Mouse (Mus musculus): ENCODE results near the gene Carns1. TPM values are rescaled to one million over a fixed set of nuclear protein-coding genes. Genes with fewer than 3 reads are reported as not detected.
A peak's percentile ranks its signal among the peaks of the same experiment; 100 is the strongest.

Gene Carns1
- total RNA-seq, 4 experiments from 2014 or later, result 23.8 to 33.0 (median 24.9) TPM

DNA sequence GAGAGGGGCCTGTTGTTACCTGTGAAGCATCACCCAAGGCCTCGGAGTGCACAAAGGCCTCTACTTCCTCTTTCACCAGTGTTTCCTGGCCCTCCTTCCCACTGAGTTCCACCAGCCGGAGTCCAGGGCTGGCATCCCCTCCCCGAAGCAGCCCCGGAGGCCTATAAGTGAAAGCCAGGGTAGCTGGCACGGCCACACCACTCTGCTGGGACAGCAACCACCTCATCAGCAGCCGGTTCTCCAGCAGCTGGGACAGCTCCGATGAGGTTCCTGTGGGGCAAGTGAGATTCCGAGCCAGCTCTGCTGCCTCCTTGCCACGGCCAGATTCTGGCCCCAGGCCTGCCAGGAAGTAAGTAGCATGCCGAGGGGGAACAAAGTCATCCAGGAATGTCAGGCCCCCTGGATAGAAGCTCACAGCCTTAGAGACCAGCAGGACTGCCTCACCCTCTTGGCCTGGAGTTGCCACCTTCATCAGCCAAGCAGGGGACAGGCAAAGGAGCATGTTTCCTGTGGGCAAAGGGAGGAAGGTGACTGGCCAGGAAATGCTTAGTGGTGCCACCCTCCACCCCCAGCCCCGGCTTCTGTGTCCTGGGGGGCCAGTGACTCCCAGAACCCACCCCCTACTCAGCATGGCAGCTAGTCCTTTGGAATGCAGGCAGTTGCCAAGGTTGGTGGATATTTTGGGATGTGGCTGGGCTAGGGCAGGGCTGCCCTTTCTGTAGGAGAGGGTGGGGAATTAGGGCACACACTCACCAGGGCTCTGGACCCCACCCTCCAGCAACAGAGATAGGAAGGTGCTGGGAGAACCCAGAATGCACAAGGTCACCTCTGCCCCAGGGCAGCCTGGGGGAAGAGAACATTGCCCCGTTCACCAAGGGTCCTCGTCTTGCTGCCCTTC lies 3.6 kb downstream of the Carns1 start:
- peak; percentile 48 to 67 for DNase-seq (ENCODE audit: low spot score in 2 of 2)

DNA sequence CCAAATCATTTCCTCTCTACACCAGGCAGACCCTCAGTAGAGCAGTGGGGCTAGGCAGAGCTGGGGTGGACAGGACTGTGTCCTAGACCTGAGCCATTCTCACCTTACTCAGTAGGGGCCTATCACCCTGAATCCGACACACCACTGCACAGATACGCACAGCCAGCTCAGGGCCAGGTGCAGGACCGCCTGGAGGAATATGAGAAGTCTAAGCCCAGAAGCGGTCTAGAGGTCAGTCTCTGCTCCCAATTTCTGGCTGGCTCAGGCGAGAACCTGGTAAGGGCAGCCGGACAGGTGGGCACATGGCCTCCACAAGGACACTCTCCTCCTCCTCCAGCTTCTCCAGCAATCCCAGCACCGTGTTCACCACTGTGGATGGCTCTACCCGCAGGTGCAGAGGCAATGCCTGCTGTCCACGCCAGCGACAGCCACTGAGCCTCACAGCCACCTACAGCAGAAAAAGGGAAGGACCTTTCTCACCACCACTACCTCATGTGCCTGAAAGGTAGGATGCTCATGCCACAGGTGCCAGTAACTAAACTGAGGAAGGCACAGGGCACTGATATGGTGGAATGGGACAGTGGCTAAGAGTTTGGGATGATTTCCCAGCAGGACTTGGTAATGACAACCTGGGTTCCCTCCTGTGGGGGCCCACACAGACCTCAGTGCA lies 4.4 kb downstream of the Carns1 start:
- peak in 1 of 2 experiments; percentile 46 for DNase-seq (ENCODE audit: low spot score in 2 of 2)

DNA sequence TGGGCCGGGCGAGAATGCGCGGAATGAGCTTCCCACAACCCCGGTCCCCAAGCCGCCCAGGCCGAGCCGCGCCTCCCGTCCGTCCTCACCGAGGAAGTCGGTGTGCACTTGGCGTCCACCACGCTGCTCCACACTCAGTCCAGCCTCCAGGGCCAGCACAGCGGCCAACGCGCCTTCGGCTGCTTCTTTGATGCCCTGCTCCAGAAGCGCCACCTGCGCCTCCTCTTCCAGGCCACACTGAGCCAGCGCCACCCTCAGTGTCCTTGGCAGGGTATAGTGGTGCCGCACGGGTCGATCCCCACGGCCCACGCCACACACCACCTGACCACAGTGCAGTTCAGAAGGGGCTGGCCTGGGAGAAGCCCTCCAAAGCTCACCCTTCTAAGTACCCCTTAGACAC lies 5.5 kb downstream of the Carns1 start:
- DNase-seq (ENCODE audit: low spot score in 2 of 2), result peak; percentile 34 to 59

DNA sequence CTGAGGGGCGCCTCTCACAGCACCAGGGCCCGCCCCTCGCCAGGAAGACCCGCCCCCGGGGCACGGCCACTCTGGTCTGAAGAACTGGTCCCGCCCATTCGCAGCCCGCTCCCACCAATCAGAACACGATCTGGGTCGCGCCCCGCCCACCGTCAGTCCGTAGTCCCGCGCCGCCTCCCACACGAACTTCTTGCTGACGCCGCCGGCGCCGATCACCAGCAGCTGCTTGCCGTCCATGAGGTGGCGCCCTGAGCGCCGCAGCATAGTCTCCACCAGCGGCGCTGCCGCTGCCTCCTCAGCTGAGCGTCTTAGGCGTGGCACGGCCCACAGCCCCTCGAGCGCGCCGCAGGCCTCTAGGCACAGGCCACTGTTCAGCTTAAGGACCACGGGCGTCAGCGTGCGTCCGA lies 5.9 kb downstream of the Carns1 start:
- DNase-seq (ENCODE audit: low spot score in 2 of 2), result peak; percentile 99

DNA sequence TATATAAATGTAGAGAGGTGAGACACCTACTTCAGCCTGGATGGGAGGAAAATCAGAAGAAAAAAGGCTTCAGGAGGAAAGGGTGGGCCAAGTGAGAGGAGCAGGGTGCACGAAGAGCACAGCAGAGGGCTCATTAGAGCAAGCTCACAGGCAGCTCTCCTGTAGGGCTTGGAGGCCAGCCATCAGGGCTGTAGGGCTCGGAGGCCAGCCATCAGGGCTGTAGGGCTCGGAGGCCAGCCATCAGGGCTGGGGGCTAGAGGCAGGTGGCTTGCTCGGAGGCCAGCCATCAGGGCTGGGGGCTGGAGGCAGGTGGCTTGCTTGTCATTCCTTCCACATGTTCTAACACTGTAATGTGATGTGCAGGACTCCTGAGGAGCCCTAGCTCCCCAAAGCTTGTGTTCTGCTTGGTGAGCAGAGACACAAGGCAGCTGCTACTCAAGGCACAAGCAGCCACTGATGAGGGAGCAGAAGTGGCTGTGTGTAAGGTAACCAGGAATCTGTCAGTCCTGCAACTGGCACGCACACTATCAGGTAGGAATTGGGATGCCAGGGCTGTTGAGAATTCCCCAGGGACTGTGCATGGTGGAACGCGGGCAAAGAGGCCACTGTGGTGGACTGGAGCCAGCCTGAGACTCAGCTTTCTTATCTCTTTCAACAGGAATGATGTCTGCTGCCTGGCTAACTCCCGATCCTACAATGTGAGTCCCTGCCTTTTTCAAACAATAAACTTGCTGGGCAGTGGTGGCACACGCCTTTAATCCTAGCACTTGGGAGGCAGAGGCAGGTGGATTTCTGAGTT lies 8.4 kb downstream of the Carns1 start:
- no peak for DNase-seq (ENCODE audit: low spot score in 2 of 2)

DNA sequence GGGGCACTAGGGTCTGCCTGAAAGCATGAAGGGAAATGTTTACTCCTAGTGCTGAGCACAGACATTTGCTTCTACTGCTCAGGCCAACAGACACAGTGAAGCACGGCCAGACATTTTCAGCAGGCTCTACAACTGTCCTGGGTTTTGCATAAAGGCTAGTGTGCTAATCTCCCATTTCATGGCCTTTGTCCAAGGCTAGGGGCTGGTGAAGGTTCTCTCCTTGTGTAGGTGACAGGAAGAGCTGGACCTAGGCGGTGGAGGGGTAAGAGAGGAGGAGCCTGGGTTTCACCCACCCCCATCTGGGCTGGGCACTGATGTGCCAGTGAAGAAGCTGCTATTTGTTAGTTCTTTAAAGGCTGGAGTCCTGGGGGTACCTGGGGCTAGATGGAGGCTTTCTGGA lies 10.6 kb downstream of the Carns1 start:
- DNase-seq (ENCODE audit: low spot score in 2 of 2), result no peak

DNA sequence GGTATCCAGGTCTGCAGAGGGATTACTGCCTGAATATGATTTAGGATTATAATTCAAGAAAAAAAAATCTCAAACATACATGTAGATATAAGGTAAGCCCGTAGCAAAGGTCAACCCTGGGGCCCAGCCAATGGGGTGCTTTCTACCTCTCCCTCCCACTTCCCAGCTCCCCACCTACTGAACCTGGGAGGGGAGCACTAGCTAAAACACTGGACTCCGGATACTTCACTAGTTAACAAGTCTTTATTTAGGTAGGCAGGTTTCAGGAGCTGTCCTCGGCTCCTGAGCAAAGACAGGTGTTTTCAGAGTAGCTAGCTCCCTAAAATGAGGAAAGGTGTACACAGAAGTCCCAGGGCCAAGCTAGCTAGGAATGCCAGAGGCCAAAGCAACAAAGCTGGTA lies 11.2 kb downstream of the Carns1 start:
- DNase-seq (ENCODE audit: low spot score in 2 of 2), result no peak

DNA sequence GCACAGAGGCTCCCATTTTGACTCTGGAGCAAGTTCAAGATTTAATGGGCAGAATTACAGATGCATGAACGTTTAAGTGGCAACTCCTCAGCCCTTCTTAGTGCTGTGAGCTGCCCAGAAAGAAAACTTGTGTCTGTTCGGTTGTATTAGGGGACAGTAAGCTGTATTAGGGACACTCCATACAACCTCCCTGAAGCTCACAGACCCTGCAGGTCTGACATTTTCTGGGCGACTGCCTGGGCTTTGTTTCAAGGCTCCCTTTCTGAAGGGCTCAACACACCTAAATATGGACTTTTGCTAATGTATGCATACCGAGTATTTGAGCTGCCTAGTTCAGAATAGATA lies 11.8 kb downstream of the Carns1 start:
- no peak for DNase-seq (ENCODE audit: low spot score in 2 of 2)

DNA sequence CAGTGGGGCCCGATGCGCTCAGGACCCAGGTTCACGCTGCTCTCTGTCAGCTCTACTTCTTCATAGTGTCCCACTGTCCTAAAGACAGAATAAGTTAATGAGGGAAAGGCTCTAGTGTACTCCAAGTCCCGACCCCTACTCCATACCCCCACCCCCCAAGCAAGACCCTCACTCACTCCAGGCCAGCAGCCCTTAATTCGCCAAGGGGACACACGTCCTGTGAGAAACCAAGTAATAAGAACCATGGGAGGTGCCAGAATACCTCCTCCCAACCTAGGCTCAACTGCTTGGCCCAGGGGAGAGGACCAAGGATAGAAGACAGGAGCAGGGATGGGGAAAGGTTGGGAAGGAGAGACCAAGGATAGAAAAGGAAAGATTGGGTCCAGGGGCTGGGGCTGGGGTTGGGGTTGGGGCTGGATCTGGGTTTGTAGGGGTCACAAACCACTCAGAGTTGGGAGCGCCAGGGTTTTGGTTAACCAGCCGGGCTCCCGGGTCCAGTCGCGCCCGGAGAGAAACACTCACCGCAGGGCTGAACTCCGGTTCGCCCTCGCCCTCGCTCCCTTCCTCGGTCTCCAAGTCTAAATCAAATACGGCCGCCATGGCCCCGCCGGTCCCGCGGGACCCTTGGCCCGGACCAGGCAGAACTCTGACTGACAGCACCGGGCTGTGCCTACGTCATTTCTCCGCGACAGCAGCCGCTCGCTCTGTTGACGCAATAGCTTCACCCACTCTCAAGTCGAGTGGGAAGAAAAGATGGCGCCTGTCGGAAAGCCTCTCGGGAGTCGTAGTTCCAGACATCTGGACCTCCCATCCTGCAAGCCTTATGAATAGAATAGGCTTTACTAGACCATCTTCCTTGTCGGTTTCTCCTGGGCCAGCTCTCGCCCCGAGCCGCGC lies 12.4 kb downstream of the Carns1 start, which contains the start of gene Rps6kb2:
Gene Rps6kb2, minus strand, starts transcription at position 709 of the 897 bp plus-strand sequence.
- DNase-seq (ENCODE audit: low spot score in 2 of 2), result peak; percentile 93

DNA sequence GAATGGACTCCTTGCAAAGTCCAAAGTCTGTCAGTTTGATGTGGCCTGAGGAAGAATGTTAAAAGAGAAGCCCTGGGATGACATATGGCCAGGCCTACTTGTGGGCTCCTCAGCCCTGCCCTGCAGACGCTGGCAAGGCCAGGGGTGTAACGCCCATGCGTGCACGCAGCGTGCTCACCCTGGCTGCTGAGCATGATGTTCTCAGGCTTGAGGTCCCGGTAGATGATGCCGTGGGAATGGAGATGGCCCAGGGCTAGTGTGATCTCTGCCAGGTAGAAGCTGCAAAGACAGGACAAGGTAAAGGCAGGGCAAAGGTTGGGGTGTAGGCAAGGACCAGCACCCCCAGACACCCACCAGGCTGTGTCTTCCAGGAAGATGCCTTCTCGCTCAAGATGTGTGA lies 16.2 kb downstream of the Carns1 start:
- no peak for DNase-seq (ENCODE audit: low spot score in 2 of 2)

DNA sequence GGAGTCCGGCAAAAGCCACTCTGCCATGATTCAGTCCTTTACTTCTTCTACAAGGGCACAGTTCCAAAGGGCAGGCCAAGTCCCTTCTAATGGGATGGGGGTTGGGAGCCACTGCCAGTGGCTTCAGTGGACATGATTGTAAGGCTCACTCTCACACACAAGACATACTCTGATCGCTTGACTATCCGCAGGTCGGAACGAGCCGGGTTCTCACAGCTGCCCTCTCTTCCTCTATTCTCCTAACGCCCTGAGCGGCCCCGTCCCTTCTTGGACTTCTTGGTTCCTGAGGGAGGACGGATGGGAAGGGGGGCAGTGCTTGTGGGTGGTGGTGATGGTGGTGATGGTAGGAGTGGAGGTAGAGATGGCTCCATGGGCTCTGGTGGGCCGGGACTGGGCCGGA lies 18.5 kb downstream of the Carns1 start:
- no peak for DNase-seq (ENCODE audit: low spot score in 2 of 2)

DNA sequence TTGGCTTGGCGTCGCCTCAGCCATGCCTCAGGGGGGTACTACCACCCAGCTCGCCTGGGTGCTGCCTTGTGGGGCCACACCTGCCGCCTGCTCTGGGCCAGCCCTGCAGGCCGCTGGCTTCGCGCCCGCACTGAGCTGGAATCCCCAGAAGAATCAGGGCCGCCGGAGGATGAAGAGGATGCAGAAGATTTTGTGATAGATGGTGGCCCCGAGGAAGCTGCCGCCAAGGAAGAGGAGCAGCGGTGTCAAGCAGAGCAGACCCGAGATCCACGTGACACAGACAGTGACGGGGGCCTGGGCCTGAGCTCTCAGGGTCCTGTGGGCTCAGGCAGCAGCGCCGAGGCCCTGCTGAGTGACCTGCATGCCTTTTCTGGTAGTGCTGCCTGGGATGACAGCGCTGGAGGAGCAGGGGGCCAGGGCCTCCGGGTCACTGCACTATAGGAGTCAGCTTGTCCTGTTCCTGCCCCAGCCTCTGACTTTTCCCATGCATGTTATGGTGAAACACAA lies 19.2 kb downstream of the Carns1 start:
- no peak for DNase-seq (ENCODE audit: low spot score in 2 of 2)

DNA sequence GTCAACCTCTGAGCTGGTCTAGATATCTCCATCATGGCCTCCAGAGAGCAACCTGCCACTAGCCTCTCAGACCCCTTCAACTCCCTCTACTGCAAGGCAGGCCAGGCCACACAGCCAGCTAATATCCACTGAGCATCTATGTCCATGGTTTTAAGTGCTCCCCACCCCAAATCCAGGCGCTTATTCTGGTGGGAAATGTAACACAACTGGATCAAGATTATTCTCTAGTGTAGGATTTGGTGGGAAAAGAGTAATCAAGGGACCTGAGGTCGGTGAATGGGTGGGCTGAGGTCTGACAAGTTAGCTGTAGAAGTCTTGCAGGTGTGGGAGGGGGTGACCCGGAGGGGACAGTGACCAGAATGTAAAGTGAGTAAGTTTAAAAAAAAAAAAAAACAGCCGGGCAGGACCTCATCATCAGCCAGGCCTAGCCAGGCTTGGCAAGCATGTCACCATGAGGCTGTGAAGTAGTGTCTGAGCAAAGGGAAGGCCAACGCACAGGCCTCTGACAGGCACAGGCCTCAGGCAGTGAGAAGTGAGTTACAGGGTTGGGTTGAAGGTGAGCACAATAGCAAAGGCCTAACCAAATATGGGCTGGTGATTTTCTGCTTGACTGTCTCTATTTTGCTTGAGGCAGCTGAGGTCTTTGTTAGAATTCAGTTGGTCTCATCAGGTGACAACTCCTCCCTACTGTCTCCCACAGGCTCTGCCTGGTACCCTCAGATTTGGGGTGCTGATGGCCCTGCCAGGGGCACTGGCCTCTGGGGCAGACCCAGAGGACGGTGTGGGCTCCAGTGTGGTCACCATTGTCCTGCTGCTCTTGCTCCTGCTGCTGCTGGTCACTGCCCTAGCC lies 19.8 kb downstream of the Carns1 start:
- no peak for DNase-seq (ENCODE audit: low spot score in 2 of 2)

DNA sequence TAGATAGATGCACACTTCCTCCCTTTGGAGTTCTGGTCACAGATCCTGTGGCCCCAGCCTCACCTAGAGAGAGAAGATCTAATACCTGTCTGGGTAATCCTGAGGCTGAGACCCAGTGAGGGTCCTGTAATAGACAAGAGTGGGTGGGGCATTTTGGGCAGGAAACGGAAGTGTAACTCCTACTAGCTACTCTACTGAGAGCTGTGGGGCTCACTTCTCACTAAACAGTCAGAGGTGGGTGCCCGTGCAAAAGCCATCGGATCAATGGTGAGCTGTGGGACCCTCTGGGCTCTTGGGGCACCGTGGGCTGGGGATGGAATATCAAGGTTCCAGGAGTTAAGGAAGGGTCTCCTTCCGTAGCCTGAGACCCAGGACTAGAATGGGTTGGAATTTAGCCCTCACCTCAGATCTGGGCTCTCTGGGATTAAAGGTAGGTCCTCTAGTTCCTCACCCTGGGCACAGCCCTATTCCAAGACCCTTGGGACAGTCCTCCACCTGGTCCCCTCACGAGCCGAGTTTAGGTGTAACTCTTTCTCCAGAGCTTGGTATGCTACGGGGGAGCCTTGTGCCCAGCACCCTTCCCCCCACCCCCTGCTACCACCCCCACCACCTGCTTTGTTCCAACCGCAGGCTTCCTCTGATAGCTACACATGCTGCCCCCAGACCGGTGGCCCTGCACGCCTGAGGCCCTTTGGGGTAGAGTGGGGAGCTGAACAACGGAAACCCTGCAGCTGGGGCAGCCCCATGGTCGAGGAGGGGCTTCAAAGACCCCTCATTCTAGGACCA lies 20.6 kb downstream of the Carns1 start:
- DNase-seq (ENCODE audit: low spot score in 2 of 2), result no peak

DNA sequence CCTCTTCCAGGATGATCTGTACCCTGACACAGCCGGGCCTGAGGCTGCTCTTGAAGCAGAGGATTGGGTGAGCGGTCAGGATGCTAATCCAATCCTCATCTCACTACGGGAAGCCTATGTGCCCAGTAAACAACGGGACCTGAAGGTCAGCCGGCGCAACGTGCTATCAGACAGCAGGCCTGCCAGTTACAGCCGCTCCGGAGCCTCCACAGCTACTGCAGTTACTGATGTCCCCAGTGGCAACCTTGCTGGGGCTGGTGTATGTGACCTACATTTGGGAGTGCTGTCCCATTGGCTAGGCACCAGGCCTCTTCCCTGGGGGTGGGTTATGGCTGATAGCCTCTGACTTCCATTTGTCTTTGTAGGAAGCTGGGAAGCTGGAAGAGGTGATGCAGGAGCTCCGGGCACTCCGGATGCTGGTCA lies 22.0 kb downstream of the Carns1 start, which contains the start of gene Ptprcap:
Gene Ptprcap, plus strand, starts transcription at position 373 of the 423 bp plus-strand sequence.
- no peak for DNase-seq (ENCODE audit: low spot score in 2 of 2)

DNA sequence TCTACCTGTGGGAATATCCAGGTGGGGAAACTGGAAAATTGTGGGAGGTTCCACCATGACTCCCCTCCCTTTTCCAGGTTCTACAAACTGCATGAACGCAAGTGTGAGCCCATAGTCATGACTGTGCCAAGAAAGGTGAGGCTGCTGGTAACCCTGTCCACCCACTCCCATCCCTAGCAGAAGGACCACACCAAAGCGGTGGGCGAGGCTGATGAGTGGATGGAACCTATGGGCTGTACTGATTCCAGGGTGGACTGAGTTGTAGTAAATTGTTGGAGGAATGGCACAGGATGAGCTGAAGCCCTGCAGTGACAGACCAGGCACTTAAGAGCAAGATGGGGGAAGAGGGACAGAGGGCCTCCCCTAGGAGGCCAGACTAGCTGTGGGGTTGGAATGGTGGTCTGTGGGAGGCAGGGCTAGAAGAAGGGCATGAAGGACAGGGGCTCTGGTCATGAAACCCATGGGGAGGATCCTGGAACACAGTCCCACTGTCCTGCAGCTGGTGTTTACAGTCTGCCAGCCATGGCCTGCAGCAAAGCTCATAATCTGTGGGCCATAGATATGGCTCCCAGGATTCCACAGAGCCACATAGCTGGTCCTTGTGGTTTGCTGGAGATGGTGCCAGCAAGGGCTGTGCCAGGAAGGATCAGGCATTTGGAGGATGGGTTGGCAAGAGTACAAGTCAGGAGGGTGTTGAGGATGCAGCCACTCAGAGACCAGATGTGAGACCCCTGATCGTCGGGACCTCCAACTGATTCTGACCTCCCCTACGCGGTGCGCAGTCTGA lies 22.6 kb downstream of the Carns1 start:
- DNase-seq (ENCODE audit: low spot score in 2 of 2), result no peak

DNA sequence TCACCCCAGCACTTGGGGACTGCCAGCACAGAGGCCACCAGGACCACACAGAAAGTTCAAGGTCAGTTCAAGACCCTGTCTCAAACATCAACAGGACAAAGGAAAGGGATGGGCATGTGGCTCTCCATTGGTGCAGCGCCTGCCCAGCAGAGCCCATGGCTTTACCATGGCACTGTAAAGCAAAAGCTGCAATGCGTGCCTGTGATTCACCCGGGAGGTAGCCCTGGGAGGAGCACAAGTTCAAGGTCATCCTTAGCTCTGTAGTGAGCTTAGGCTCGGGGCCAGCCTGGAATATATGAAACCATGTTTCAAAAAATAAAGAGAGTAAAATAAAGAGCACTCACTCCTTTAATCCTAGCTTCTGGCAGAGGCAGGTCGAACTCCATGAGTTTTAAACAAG lies 23.4 kb downstream of the Carns1 start:
- DNase-seq (ENCODE audit: low spot score in 2 of 2), result no peak

DNA sequence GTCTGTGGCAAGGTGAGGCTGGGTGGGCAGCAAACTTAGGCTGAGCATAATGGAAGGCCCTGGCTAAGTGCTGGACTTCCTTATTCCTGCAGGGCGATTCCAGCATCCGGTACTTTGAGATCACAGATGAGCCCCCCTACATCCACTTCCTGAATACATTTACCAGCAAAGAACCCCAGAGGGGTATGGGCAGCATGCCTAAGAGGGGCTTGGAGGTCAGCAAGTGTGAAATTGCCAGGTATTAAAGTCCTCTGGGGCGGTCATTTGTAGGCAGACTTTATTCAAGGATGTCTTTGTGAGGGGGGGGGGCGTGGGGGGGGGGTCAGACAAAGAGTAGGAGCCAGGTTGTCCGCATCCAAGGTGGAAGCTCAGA lies 23.8 kb downstream of the Carns1 start:
- no peak for DNase-seq (ENCODE audit: low spot score in 2 of 2)
